Mouse (Mus musculus): ENCODE measurements around the gene Slc37a1.

The Slc37a1 gene

DNA sequence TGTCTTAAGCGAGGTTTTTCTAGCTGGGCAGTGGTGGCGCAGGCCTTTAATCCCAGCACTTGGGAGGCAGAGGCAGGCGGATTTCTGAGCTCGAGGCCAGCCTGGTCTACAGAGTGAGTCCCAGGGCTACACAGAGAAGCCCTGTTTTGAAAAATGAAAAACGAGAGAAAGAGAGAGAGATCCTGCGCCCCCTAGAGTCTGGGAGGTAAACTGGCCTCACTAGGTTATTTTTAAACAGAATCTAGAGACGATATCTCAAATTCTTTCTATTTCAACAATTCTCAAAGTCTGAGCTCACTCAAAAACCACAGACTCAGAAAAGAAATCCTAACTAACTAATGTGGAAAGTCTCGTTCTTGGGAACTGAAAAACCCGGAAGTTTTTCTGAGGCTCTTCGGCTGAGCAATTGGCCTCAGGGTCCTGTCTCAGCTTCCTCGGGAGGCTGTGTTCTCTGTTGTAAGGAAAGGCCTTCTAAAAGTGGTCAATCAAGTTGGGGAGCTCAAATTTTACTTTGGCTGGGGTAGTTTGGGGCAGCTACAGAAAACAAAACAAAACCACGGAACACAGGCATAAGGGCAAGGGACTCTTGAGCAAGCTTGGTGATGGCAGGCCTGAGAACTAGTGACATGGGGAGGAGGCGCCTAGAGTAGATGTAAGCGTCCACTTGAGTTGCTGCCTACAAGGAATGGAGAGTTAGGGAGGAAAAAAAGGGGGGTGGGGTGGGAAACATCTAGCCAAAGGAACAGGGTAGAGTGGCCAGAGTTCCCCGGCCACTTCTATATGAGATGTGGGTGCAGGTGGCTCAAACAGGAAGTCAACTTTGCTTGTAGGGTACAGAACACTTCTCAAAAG lies 8.0 kb downstream of the Slc37a1 start:
- DNase-seq (ENCODE audit: low spot score in 2 of 2): no peak

DNA sequence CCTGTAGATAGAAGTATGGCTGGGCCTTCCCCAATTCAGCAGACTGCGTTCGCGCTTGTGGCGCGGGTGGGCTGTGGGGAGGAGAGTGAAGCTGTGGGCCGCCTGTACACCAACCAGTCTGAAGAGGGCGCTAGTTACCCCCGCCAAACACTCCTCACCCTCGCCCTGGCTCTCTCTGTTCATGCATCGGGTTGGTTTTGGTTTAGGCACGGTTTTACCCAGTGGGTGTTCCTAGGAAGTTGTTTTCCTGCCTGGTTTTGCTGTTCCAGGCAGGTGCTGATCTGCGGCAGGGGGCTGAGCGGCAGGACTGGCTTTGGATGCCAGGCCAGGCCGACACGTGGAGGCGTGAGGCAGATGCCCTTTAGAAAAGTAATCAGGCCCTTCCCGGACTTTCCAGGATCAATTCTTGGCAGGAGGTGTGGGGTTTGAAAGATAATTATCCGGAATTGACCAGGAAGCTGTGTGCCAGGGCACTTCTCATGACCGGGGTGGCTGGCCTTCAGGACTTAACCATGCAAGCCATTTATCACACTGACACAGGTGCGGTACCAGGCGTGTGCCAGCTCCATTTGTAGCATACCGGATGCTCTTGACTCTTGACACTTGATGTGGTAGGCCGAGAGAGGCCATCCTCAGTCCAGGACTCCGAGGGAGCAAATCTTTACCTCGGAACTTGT lies 8.8 kb downstream of the Slc37a1 start:
- DNase-seq (ENCODE audit: low spot score in 2 of 2): no peak

DNA sequence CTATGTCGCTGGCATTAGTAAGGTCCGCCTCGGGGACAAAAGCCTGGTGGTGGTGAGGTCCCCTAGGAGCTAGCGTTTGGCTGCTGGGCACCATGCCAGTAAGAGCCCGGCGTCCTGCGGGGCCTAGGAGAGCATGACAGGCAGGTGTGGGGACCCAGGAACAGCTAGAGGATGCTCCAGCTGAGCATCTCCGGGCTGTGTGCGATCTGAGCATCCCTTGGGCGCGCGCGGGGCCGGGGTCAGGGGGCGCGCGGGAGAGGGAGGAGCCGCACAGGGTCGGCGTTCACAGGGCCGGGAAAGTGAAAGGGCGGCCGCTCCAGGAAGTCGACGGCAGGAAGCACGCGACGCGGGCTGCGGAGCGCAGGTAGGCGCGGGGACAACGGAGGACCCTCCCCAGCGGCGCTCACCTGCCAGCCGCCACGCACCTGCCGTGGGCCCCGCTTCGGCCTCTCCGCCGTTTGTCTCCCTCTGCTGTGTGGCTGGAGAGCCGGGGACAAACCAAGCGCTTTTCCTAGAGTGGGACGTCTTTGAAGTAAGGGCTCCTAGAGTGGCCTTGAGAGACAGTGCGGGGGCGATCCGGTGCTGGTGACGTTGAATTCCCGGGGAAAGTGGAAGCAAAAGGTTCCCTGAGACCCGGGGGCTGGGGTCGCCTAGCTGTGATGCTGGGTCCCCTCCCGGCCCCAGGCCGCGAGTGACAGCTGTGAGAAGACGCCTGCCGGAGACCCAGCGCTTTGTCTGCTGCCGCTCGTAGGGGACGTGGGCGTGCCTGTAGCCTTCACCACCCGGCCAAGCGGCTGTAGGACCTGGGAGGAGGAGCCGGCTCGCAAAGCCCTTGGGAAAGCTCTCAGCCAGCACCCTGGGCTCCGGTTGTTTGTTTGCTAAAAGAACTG lies 9.5 kb downstream of the Slc37a1 start:
- peak; percentile 73 to 78 for DNase-seq (ENCODE audit: low spot score in 2 of 2)

DNA sequence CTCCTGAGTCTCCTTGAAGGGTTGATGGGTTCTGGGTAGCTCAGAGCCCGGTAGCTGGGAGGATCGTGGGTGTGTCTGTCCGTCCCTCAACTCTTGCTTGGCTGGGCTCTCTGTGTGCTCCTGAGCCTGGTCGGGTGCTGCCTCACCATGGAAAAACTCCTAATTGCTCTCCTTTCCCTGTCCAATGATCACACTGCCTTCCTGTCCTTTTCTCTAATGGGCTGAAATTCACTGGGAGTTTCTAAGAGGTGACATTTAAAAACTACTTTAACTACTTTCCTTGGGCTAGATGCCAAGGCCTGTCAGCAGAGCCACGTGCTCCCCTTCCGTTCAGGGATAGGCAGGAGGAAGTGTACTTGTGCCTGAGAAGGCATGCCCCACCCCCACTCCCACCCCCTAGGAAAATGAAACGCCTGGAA lies 10.9 kb downstream of the Slc37a1 start:
- peak in 1 of 2 experiments; percentile 25 for DNase-seq (ENCODE audit: low spot score in 2 of 2)

DNA sequence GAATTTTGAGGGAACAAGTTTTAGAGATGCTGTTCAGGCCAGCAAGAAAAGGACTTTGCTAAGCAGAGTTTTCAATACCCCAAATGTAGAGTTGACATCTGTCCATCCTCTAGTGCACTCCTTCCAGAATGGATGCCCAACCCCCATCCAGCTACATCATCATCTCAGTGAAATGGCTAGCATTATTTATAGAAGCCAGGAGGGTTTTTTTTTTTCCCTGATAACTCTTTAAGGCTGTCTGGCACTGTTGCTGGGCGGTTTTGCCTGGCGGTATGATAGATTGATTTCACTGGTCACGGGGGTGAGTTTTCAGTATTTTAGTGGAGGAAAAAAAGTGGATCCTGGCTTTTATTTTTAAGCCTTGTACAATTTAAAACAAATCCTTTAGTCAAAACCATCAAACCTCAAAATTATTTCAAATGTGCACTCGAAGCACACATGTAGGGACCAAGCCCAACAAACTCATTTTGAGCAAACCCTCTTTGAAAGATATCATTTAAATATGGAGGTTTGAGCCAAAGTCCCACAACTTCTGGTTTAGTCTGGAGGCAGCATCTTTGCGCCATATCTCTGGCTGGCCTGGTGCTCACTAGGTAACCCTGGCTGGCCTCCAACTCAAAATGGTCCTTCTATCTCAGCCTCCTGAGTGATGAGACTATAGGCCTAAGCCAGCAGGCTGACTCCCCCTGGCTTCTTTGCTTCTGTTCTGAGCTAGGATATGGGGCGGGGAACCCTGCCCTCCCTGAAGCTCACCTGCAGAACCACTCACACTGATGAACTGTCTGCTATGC lies 12.0 kb downstream of the Slc37a1 start:
- no peak for DNase-seq (ENCODE audit: low spot score in 2 of 2)

DNA sequence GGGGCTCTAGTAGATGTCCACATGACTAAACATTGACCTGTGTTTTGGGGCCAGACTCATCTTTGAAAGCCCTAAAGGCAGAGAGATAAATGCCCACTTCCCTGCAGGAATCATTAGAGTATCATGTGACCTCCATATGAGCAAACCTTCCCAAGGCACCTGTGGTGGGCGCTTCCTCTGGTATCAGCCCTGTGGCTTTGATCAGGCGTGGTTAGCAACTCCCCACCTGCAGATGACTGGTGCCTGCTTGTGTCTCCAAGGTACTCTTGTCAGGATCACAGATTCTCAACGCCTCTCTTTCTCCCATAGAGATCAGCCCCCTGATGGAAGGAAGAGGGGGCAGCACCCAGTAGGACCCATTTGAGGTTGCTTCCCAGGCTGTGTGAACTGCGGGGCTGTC lies 13.4 kb downstream of the Slc37a1 start:
- no peak for DNase-seq (ENCODE audit: low spot score in 2 of 2)

DNA sequence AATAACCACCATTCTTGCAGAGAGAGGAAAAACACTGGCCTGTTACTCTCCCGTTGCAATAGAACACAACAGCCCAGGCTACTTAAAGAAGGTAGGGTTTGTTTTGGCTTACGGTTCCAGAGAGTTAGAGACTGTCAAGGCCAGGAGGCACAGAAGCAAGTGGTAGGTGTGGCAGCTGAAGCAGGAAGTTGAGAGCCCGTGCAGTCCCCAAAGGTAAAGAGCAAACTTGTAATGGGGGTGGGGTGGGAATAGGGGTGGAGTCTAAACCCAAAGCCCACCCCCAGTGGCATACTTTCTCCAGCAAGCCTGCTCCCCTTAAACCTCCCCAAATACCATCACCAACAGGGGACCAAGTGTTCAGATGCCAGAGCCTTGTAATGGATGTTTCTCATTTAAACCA lies 14.1 kb downstream of the Slc37a1 start:
- DNase-seq (ENCODE audit: low spot score in 2 of 2): no peak

DNA sequence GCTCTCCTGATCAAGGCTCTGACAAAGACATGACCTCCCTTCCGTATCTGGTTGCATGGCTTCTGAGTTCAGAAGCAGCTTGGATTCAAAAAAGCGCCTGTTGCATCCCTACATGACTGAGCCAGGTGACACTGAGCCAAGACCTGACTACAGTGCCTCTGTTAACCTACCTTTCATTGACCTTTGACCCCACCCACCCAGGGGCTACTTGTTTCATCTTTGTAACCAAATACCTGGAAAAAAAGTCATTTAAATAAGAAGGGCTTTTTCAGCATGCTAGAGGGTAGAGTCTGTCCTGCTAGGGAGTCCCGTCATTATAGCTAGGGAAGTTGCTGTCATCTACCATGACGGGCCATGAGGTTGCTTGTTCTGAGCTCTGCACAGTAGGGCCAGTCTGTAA lies 16.8 kb downstream of the Slc37a1 start:
- DNase-seq (ENCODE audit: low spot score in 2 of 2): no peak

DNA sequence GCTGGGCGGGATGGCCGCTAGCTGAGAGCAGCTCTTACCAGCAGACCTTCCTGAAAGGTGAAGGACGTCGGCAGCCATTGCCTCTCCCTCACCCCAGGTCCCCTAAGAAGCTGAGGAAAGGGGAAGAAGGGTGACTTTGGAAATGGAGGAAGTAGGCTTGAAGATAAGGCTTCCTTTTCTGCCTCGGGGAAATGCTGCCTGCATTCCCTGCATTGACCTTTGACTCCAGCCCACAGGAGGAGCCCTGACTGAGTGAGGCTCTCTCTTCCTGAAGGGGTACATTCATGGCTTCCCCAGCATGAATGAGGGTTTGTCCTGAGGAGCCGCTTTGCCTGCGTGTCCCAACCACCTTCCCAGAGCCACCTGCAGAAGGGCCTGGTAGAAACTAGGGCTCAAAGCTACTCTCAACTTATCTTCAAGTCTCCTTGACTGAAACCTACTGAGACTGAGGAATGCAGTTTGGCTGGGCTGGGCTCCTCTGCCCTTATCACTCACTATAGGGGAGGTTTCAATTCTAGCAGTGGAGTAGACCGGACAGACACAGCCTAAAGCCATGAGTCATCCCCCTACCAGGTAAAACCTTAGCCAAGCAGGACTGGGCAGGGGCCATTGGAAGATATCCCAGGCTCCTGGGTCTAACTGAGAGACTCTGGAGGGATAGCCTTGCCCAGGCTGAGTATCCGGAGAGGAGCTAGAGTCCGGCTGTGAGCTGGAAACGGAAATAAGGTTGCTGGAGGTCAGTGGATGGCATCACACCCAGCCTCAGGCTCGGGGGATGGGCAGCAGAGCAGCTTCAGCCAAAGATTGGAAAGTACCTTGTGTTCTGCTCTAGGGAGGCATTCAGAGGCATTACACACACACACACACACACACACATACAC lies 18.5 kb downstream of the Slc37a1 start:
- no peak for DNase-seq (ENCODE audit: low spot score in 2 of 2)

DNA sequence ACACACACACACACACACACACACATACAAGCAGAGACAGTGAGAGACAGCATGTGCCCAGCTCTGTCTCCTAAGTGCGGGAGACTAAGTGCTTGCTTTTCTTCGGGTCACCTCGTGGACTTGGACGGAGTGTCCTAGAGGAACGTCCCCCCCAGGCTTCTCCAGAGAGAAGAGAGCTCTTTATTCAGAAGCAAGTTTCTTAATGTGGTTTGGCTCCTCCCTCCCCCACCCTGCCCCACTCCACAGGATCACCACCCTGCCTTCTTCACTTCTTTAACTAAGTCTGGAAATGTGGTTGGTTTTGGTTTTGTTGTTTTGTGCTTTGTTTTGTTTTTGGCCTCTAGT lies 19.2 kb downstream of the Slc37a1 start:
- no peak for DNase-seq (ENCODE audit: low spot score in 2 of 2)

DNA sequence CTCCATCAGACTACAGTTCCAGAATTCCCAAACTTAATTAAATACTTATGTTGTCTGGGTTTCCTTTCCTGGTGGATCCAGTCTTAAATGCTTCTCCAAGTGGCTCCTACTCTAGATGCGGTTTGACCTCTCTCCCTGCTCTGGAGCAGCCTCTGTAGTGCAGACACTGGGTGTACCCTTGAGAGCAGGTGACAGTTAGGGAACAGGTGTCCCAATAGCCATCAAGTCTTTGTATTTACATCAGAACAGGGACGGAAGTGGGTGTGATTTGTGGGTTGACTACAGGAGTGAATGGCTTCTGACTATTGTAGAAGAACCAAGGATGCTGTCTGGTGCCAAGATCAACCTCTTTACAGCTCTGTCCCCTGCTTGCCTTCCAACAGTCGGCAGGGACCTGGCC lies 21.2 kb downstream of the Slc37a1 start:
- no peak for DNase-seq (ENCODE audit: low spot score in 2 of 2)

DNA sequence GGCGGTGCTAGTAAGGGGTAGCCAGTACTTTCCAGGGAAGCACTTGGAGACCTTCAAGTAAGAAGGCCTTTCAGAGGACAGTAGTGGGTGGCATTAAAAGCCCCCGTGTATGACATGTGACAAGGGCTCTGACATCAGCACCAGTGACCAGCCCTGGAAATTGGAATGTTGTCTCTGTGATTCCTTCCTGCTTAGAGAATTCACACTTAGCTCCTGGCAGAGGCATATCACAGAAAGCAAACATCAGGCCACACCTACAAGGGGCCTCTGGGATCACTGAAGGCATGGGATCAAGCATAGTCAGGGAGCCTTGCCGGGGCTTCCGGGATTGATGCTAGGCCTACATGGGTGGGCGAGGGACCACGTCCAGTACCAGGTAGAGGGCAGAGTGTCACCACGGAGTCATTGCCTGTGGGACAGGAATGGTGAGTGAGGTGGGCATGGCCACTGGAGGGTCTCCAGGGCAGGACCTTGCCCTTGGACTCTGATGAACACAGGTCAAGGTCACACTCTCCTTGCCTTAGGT lies 21.8 kb downstream of the Slc37a1 start:
- DNase-seq (ENCODE audit: low spot score in 2 of 2): no peak

DNA sequence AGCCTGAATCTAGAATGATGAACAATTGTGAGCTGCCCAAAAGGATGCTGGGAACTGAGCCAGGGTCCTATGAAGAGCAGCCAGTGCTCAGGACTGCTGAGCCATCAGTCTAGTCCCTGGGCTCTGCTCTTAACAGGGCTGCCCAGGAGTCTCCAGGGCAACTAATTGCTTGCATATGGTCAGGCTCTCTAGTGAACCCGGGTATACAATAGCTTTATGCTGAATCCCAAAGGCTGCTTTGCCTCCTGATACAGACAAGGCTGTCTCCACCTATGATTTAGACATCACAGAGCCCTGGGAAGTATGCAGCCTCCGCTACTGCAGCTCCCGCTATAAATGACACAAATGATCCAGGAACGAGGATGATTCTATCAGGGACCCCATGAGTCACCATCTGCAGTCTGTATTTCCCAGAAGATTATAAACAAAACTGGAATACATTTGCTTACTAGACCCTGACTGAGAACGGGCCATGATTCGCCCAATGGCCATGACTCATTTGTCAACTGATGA lies 22.7 kb downstream of the Slc37a1 start:
- no peak for DNase-seq (ENCODE audit: low spot score in 2 of 2)

DNA sequence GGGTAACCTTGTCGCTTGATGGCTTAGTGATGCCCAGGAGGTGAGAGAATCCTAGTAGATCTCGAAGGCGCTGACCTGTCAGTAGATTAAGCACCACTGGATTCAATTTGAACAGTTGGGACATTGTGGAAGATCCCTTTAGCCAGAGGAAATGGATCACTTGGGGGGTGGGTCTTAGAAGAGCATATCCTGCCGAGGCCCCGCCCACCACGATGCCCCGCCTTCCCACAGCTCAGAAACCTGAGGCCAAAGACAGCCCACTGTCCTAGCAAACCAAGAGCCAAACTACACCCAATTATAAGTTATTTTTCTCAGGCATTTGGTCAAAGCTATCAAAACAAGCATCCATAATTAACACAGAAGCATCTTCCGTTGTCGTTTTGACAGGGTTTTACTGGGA lies 24.5 kb downstream of the Slc37a1 start:
- DNase-seq (ENCODE audit: low spot score in 2 of 2): no peak

DNA sequence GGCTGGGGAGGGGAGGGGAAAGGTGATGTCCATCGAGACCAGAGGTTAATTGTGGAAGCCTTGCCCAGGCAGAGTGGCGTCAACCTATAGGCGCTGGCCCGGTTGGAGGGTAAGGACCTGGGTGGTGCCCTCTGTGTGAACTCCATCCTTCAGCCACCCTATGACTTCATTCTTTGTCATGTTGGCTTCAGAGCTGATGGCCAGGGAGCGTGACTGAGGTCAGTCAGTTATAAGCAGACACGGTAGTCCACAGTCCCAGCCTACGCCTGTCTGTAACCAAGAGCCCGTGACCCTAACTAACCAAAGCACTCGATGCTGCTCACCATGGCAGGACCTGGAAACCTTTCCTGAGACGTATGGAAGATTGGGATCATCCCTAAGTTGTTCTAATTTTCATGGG lies 26.1 kb downstream of the Slc37a1 start:
- no peak for DNase-seq (ENCODE audit: low spot score in 2 of 2)

DNA sequence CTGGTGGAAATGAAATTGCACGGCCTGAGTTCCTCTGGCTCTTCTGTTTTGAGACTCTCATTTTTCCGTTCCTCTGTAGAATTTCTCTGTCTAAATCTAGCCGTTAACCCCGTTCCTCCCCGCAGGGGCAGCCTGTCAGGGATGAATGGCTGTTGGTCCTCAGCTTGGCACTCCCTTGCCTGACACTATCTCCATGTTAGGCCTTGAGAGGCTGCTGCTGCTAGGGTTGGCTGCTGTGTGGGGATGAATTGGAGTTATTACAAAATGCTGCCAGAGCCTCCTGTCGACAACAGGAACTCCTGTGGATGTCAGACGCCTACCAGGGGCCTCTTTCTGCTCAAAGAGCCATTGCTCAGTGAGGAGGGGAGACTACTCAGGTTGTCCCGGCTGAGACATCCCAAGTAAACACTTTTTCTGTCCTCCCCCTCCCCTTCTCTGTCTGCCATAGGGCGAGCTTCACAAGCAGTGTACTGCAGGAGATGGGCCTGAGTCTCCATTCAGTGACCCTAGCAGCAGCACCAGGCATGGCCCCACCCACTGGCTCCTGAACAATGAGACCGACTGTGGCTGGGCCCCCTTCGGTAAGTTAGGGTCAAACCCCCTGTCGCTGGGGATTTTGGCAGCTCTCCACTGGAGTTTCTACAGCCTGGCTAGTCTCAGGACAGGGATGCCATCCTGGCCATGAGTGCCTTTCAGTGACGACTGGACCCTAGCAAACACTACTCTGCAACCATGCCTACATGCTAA lies 28.6 kb downstream of the Slc37a1 start:
- DNase-seq (ENCODE audit: low spot score in 2 of 2): no peak

DNA sequence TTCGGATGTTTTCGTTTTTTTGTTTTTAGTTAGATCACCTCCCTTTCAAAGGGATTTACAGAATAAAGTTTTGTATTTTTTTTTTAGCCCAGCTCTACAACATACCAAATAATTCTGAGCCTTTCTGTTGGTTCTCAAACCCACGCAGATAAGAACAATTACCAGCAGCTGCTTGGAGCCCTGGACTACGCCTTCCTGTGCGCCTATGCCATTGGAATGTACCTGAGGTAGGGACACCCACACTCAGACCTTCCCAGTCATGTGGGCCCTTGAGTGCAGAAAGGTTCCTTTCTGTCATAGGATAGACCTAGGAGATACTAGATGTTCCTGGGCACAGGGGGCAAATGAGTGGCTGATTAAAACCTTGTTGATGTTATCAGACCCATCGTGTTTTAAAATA lies 29.4 kb downstream of the Slc37a1 start:
- DNase-seq (ENCODE audit: low spot score in 2 of 2): no peak

DNA sequence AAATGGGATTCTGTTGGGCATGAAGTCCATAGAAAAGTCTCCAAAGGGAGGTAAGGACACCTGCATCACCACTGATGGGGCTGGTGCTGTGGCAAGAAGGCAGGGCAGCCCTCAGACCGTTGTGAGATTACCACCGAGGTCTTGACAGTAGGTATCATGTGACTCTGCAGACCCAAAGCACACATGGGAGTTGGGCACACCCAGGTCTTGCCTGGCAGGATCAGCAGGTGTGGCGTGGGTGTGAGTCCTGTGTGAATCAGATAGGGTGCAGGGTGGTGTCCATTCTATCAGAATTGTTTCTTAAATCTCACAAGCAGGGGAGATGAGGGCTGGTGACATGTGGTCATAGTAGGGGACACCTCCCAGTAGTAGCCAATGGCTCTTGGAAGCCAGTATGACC lies 30.4 kb downstream of the Slc37a1 start:
- no peak for DNase-seq (ENCODE audit: low spot score in 2 of 2)

DNA sequence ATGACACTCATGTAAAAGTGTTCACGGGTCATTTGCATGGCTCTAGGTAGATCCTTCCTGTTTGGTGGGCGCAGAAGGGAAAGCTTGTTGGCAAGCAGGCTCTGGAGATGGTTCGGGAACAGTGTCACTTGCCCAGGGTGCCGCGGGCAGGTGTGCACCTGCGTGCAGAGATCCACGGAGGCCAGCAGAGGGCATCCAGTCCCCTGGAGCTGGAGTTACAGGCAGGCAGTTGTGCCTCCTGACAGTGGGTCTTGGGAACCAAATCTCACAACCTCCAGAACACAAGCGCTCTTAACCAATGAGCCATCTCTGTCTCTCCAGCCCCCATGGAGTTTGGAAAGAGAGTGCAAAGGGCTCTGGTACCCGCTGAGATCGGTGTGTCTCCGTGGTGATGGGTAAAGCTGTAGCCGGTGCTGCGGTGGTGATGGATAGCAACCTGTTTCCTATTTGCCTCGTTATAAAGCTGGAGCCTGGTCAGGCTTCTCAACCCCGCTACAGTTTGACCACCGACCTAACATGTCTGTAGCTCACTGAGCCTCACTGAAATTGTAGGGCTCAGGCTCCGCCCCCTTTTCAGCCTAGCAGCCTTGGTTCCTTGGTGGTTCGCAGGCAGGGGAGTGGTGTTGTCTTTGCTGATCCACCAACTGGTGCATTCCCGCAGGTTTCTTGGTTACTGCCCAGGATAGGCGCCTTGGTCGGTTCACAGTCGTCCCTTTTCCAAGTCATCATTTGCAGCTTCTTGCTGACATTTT lies 31.1 kb downstream of the Slc37a1 start:
- no peak for DNase-seq (ENCODE audit: low spot score in 2 of 2)

All from frontal cortex, postnatal 36 days (tissue).